Mouse (Mus musculus) liver, embryonic 15.5 days (tissue): ENCODE measurements at regions not wholly inside any gene's neighbourhood (a gene's known extent, or its start where the extent isn't known, plus 50 kb on each side); places are given as distances from the start of the nearest gene placed in this dataset.

Experiments
- ATAC-seq: fragments of 200-750 bp; cut with Nextera tagmentation; 2 replicates; pipeline ENCODE4 v1.8.0; 2017; ENCODE audit warnings: moderate number of reproducible peaks, mild to moderate bottlenecking, moderate library complexity; ENCODE audit not compliant: insufficient read depth
- H3K27ac ChIP-seq: fragments of 300-500 bp; sonication (generic); replicated peaks from 2 replicates; pipeline ENCODE4 v1.5.1; 2015; ENCODE audit warnings: mild to moderate bottlenecking, inconsistent platforms
- H3K27me3 ChIP-seq: fragments of 300-500 bp; sonication (generic); 2 replicates; pipeline ENCODE4 v1.6.1; 2015; ENCODE audit warnings: mild to moderate bottlenecking, inconsistent platforms
- H3K36me3 ChIP-seq: fragments of 300-500 bp; sonication (generic); replicated peaks from 2 replicates; pipeline ENCODE4 v1.6.1; 2015; ENCODE audit warnings: moderate library complexity, mild to moderate bottlenecking, inconsistent platforms
- H3K4me1 ChIP-seq: fragments of 300-500 bp; sonication (generic); replicated peaks from 2 replicates; pipeline ENCODE4 v1.6.1; 2015; ENCODE audit warnings: inconsistent platforms
- H3K4me2 ChIP-seq: fragments of 300-500 bp; sonication (generic); 2 replicates; pipeline ENCODE4 v1.6.1; 2015; ENCODE audit warnings: moderate library complexity, mild to moderate bottlenecking, inconsistent platforms
- H3K4me3 ChIP-seq: fragments of 300-500 bp; sonication (generic); replicated peaks from 2 replicates; pipeline ENCODE4 v1.5.1; 2015; ENCODE audit warnings: mild to moderate bottlenecking, inconsistent platforms
- H3K9ac ChIP-seq: fragments of 300-500 bp; sonication (generic); 2 replicates; pipeline ENCODE4 v1.6.1; 2015; ENCODE audit warnings: moderate library complexity, mild to moderate bottlenecking, inconsistent platforms
- H3K9me3 ChIP-seq: fragments of 300-500 bp; sonication (generic); replicated peaks from 2 replicates; pipeline ENCODE4 v1.6.1; 2016; ENCODE audit warnings: inconsistent platforms
- WGBS: fragments of 180-500 bp; shearing (Covaris S2); methylation state at CpG from one replicate; pipeline ENCODE4 v1.1.7; 2015; ENCODE audit warnings: mixed read lengths; ENCODE audit not compliant: insufficient replicate concordance; 5-methylcytosine and 5-hydroxymethylcytosine counted together

DNA sequence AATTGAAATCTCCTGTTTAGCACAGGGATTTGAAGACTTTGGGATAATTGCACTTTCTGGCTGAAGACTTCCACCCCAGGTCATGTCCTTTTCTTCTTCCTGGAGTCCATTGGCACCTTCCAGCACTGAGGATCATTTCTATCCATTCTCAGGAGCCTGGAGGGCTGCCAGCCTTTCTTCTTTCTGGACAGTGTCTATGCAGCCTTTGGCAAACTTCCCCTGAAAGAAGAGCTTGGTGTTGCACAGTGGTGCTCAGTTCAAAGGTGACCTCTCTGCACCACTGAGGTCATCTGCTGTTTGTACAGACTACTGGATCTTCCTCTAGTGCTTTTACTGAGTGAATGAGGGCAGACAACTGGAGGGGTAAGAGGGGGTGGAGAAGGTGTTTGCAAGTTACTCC, 249.8 kb downstream of the Dmrt2 start:
- no peak overlapping the region for H3K4me3 ChIP-seq
- no peaks in the 10 kb centered on the region for H3K36me3 ChIP-seq
- H3K9ac ChIP-seq = no peak overlapping the region
- H3K4me1 ChIP-seq = no peaks in the 10 kb centered on the region
- H3K27ac ChIP-seq = no peak overlapping the region
- no peak overlapping the region for H3K4me2 ChIP-seq
- ATAC-seq = no peak
- no peaks in the 10 kb centered on the region for H3K9me3 ChIP-seq
- H3K27me3 ChIP-seq = no peaks in the 10 kb centered on the region

DNA sequence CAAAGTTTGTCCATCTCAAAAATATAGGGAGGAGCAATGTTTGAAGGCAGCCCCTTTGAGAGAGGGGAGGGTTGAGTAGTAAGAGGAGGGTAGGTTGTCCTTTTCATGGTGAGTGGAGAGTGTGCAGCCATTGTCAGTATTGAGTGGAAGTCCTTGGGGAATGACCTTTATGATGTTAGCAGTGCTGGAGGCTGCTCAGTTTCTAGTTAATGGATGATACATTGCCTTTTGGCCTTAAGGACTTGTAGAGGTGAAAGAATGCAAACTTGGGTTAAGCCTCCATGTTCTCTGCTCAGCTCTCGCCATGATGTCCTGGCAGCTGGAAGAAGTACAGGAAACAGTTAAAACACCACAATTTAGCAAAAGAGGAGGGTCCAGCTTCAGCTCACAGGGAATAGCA, 250.6 kb downstream of the Dmrt2 start:
- Histone ChIP-seq H3K36me3 (no peaks in the 10 kb centered on the region), H3K4me2 (no peak overlapping the region), H3K4me3 (no peak overlapping the region), H3K27me3 (no peaks in the 10 kb centered on the region), H3K4me1 (no peaks in the 10 kb centered on the region), H3K27ac (no peak overlapping the region), H3K9me3 (no peaks in the 10 kb centered on the region), H3K9ac (no peak overlapping the region)
- 52% methylated on average over 1 of the region's 1 CpGs for WGBS
- no peak for ATAC-seq

DNA sequence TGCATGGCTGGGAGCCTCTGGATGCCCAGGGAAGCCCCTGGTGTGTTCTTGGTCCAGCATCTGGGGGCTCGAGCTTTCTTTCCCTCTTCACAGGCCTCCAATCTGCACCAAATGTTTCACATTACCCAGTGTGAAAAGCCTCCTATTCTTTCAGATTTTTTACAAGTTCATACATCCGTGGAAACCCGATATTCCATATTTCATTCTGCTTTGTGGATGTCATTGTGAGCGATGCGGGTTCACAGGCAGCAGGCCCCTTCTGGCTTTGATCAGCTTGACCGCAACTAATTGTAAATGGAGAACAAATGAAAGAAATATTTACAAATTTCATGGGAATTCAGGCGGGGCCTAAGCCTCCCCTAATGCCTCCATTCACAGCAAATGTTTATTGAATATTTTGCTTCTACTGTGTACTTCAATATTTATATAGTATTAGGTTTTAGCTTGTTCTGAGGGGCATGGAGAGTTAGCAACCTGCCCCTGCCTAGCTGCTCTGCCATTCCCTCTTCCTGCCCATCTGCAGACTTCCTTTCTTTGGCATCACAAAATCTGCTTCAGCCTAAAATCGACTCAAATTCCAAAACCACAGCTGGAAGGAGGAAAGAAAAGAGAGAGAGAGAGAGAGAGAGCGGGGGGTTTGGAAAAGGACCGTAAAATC, 251.6 kb downstream of the Dmrt2 start:
- no peaks in the 10 kb centered on the region for H3K27me3 ChIP-seq
- no peak overlapping the region for H3K27ac ChIP-seq
- no peak overlapping the region for H3K4me2 ChIP-seq
- H3K9ac ChIP-seq = no peak overlapping the region
- no peaks in the 10 kb centered on the region for H3K36me3 ChIP-seq
- no peaks in the 10 kb centered on the region for H3K4me1 ChIP-seq
- H3K9me3 ChIP-seq = no peaks in the 10 kb centered on the region
- 66% methylated on average over 10 of the region's 10 CpGs for WGBS
- ATAC-seq = no peak
- no peak overlapping the region for H3K4me3 ChIP-seq

DNA sequence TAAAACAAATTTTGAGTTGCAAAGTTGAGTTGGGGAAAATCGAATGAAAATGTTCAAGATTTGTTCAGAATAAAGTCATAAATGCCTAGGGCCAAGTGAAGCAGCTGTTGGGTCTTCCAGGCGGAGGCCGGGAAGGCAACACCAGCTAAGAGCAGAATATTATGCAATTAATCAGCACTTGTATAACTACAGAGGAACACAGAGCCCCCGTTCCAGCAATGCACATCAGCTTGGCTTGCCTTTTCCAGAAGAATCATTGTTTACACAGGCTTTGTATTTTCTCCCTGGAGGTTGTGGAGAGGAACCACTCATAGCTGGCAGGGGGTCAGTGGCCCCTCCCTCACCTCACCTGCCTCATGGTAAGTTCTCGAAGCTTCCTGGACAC, 252.2 kb downstream of the Dmrt2 start:
- Histone ChIP-seq H3K4me3 (no peak overlapping the region), H3K36me3 (no peaks in the 10 kb centered on the region), H3K27ac (no peak overlapping the region), H3K9ac (no peak overlapping the region), H3K27me3 (no peaks in the 10 kb centered on the region), H3K4me1 (no peaks in the 10 kb centered on the region), H3K9me3 (no peaks in the 10 kb centered on the region), H3K4me2 (no peak overlapping the region)
- 41% methylated on average over 5 of the region's 5 CpGs for WGBS
- ATAC-seq = no peak

DNA sequence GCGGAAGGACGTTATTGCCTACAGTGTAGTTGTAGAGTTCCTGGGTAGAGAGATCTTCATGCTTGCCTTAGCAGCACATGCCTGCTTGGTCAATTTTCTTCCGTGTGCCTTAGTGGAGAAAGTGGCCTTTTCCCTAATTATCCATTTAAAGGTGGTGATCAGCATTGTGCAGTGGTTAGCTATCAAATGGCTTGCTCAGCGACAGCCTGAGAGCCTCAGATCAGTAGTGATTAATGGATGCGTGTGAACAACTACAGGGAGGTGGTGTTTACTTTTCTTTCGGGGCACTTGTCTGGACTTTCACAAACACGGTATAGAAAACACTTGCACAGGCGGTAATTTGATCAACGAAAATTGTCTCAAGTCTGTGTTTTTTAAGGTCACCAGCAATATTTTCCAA, 255.0 kb downstream of the Dmrt2 start:
- H3K4me3 ChIP-seq = no peak overlapping the region
- H3K36me3 ChIP-seq = no peaks in the 10 kb centered on the region
- H3K9me3 ChIP-seq = no peaks in the 10 kb centered on the region
- H3K9ac ChIP-seq = no peak overlapping the region
- H3K27ac ChIP-seq = no peak overlapping the region
- no peaks in the 10 kb centered on the region for H3K27me3 ChIP-seq
- no peak for ATAC-seq
- H3K4me1 ChIP-seq = no peaks in the 10 kb centered on the region
- 48% methylated on average over 9 of the region's 9 CpGs for WGBS
- H3K4me2 ChIP-seq = no peak overlapping the region

DNA sequence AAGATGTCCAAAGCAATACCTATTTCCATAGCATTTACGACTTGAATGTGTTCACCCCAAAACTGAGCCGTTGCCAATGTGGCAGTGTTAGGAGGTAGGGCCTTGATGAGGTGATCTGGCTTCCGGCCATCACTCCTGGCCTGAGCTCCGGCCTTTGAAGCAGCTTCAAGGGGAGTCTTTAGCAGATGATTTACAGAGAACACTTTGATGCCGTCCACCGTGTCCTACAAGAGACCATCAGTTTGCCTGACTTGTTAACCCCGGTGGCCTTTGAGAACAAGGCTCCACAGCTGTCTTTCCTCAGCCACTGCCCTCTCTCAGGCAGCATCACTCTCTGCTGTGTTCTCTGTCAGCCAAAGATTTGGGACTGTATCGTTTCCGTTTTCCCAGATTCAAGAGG, 265.1 kb downstream of the Dmrt2 start:
- Histone ChIP-seq H3K4me3 (no peak overlapping the region), H3K9ac (no peak overlapping the region), H3K36me3 (no peaks in the 10 kb centered on the region), H3K27me3 (no peaks in the 10 kb centered on the region), H3K9me3 (no peaks in the 10 kb centered on the region), H3K4me1 (no peaks in the 10 kb centered on the region), H3K4me2 (no peak overlapping the region), H3K27ac (no peak overlapping the region)
- ATAC-seq = 0 out of 2 replicates have a peak, but pooled peaks have one; percentile 18
- WGBS = 43% methylated on average over 9 of the region's 9 CpGs

DNA sequence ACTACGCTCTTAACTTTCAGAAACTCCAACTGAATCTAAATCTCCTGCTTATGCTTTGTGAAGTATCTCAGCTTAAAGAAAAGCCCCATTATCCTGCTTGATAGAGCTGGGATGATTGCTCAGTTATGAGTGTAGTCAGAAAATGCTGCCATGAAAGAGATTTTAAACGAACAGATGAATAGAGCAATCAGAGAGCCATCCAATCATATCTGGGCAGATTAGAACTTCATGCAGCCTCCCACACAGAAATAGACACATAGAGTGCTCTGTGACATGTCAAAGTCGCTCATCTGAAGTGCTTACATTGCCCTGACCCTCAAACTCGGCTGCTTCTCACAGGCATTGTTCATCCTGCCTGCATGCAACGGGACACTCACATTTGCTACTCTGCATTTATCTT, 299.0 kb downstream of the Dmrt2 start:
- no peak for ATAC-seq
- H3K4me2 ChIP-seq = no peak overlapping the region
- no peak overlapping the region for H3K27ac ChIP-seq
- H3K27me3 ChIP-seq = no peaks in the 10 kb centered on the region
- H3K9me3 ChIP-seq = no peaks in the 10 kb centered on the region
- H3K36me3 ChIP-seq = no peaks in the 10 kb centered on the region
- H3K4me3 ChIP-seq = no peak overlapping the region
- no peaks in the 10 kb centered on the region for H3K4me1 ChIP-seq
- H3K9ac ChIP-seq = no peak overlapping the region
- 47% methylated on average over 5 of the region's 5 CpGs for WGBS

DNA sequence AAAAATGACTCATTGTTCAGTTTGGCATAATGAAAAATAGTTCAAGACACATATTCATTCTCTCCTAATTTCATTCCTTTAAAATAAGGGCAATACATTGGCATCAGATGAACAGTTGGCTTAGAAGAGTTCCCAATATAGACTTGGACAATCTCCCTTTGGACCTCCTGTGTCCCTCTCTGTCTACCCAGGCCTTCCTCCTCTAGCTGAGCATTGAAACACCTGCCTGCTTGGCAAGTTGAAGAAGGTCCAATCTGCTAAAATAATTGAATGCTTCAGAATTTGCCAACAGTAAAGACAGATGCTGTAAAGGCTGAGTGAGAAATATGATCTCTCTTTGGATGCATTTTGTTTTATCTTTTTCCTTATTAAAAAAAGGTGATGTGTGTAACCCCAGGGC, 303.0 kb downstream of the Dmrt2 start:
- H3K4me1 ChIP-seq = no peaks in the 10 kb centered on the region
- no peaks in the 10 kb centered on the region for H3K27me3 ChIP-seq
- H3K36me3 ChIP-seq = no peaks in the 10 kb centered on the region
- no peak overlapping the region for H3K27ac ChIP-seq
- H3K9ac ChIP-seq = no peak overlapping the region
- no peak for ATAC-seq
- H3K4me3 ChIP-seq = no peak overlapping the region
- H3K9me3 ChIP-seq = no peaks in the 10 kb centered on the region
- H3K4me2 ChIP-seq = no peak overlapping the region

DNA sequence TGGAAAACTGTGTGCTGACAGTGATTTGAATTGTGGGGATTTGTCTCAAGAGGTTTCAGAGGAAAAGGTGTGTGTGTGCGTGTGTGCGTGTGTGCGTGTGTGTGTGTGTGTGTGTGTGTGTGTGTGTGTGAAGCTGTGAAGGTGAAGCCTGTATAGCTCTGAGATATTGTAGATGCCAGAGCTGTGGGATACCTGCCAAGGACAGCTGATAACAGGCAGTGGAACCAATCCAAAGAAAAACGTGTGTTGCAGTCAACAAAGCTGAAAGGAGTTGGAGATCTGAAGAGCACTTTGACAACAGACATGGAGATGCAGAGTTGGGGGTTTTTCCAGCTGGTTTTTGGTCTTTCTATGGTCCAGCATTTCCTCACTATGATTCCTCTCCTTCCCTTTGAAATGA, 308.1 kb downstream of the Dmrt2 start:
- Histone ChIP-seq H3K27ac (no peak overlapping the region), H3K4me1 (no peaks in the 10 kb centered on the region), H3K4me2 (no peak overlapping the region), H3K27me3 (no peaks in the 10 kb centered on the region), H3K9ac (no peak overlapping the region), H3K36me3 (no peaks in the 10 kb centered on the region), H3K4me3 (no peak overlapping the region), H3K9me3 (no peaks in the 10 kb centered on the region)
- no peak for ATAC-seq
- WGBS = 65% methylated on average over 4 of the region's 4 CpGs

DNA sequence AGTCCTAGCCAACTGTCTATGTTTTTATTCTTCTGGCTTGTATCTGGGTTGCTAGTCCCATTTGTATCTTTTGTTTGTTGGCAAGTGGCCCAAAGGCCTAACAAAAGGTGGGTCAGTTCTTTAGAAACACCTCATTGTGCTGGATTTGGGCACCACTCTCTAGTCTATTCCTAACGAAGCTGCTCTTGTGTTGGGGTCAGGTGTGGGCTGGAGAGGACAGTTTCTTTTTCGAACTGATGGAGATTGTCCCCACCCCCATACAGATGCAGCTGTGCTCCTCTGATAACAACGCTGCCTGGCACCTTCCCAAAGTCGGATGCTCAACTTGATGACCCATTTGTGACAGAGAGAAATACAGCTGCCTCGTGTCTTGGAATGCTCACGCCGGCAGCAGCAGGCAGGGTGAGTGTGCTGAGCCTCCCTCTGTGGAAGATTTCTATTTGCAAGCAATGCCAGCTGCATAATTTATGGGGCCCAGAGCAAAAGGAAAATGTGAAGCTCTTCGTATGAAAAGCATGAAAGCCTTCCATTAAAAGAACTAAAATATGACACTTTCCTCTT, 342.5 kb downstream of the Dmrt2 start:
- no peak overlapping the region for H3K4me2 ChIP-seq
- ATAC-seq = no peak
- no peaks in the 10 kb centered on the region for H3K4me1 ChIP-seq
- WGBS = 51% methylated on average over 8 of the region's 8 CpGs
- no peaks in the 10 kb centered on the region for H3K9me3 ChIP-seq
- H3K27ac ChIP-seq = no peak overlapping the region
- H3K27me3 ChIP-seq = no peaks in the 10 kb centered on the region
- no peak overlapping the region for H3K4me3 ChIP-seq
- H3K9ac ChIP-seq = no peak overlapping the region
- H3K36me3 ChIP-seq = no peaks in the 10 kb centered on the region

DNA sequence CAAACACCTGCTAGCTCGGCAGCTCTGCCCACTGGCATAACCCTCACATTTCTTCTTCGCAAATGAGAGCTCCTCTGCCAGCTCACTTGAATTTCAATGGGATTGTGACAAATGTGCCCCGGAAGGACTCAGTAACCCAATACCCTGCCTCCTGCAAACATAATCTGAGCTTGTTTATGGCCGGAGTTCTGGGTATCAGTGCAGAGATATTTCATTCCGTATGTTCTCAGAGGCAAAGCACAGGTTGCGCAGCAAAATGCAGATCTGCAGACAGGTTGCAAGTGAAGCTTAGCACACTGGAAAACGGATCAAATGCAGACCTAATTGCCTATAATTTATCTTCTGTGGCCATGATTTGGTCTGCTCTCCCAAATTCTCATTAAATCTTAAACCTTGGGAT, 348.9 kb downstream of the Dmrt2 start:
- ATAC-seq = no peak
- Histone ChIP-seq H3K27me3 (no peaks in the 10 kb centered on the region), H3K4me2 (no peak overlapping the region), H3K4me1 (no peaks in the 10 kb centered on the region), H3K9me3 (no peaks in the 10 kb centered on the region), H3K36me3 (no peaks in the 10 kb centered on the region), H3K27ac (no peak overlapping the region), H3K4me3 (no peak overlapping the region), H3K9ac (no peak overlapping the region)
- WGBS = 60% methylated on average over 7 of the region's 7 CpGs

DNA sequence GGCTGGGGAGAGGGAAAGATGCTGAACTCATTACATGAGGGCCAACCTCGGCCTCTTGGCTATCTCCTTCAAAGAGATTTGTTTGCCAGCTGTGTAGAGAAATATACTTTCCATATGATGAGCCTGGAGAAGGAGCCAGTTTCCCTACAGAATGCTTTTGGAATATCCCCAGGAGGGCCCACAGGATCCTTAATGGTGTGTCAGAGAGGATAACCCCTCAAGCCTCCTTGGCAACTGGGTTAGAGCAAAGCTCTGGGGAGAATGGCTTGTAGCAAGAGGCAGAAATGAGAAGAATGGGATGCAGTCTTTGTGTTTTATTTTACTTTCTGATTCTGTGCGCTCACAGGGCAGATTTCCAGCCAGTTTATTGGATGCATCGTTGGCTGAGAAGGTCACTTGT, 353.9 kb downstream of the Dmrt2 start:
- Histone ChIP-seq H3K9me3 (no peaks in the 10 kb centered on the region), H3K4me1 (no peaks in the 10 kb centered on the region), H3K27me3 (no peaks in the 10 kb centered on the region), H3K4me3 (no peak overlapping the region), H3K36me3 (no peaks in the 10 kb centered on the region), H3K27ac (no peak overlapping the region), H3K4me2 (no peak overlapping the region), H3K9ac (no peak overlapping the region)
- ATAC-seq = no peak
- WGBS = 57% methylated on average over 3 of the region's 3 CpGs
